Mouse (Mus musculus) thymus, postnatal 0 days (tissue): ENCODE measurements around the gene Trim39. TPM values are rescaled to one million over a fixed set of nuclear protein-coding genes. Genes with fewer than 3 reads are reported as not detected.
A peak's percentile ranks its signal among the peaks of the same experiment; 100 is the strongest.

Experiments
- DNase-seq: peaks from one replicate; pipeline ENCODE4 v3.0.0-alpha.2; 2015; ENCODE audit warnings: low spot score
- polyA plus RNA-seq: library from polyadenylated mRNA; unstranded; fragments of >200 nt; fragmentation: Nextera tagmentation; extraction: Ambion mirVana; gene quantifications from 2 replicates; pipeline ENCODE4 v1.2.1, GENCODE M21; 2015

Trim39 gene
- polyA plus RNA-seq, 1 experiment from 2014 or later: 16.1 TPM

DNA sequence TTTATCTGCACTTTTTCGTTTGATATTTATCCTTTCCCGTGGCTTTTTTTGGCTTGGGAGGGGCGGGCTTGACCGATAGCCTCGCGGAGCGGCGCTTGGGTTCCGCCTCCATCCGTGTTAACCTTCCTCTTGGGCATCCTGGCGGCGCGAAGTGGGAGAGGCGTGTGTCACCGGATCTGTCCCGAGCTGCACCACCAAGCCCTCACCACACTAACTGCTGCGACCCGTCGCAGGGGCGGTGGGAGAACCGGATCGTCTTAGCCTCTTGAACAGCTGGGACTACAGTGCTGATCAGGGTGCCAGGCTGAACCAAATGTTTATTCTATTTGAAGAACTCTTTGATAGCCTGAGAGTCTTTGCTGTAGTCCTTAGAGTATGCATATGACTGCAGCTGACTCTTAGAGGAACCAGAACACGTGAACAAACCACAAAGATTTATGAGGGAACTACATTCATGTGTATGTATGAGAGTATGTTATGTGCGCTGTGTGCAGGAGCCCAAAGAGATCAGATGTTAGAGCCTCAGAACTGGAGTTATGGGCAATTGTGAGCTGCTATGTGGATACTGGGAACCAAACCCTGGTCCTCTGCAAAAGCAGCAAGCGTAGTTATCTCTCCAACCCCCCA lies 19.7 kb downstream of the Trim39 start:
- DNase-seq: peak; percentile 55

DNA sequence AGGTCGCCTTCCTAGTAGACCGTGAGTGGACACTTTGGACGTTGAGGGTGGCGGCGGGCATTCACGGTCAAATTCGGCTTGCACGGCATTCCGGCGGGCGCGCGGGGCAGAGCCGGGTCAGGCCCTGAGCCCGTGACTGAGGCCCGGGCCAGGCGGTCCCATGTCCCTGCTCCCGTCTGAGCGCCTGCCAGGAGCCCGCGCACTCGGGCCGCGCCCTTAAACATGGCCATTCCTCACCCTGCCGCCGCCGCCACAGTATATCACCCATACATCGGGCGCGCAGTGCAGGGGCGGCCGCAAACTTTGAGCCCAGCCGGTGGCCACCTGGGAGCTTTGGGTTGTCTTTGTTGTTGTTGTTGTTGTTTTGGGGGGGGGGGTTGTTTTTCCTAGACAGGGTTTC lies 23.2 kb downstream of the Trim39 start:
- no peak for DNase-seq

DNA sequence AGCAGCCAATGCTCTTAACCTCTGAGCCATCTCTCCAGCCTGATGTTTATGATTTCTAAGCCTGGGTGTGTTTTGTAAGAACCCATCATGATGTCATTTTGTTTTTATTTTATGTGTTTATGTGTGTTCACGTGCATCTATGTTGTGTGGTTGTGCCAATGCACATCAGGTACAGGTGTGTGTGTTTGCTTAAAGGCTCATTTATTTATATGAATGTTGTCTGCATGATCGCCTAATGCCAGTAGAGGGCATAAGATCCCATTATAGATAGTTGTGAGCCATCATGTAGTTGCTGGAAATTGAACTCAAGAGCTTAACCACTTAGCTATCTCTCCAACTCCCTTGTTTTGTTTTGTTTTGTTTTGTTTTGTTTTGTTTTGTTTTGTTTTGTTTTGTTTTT lies 26.3 kb downstream of the Trim39 start:
- DNase-seq: no peak

DNA sequence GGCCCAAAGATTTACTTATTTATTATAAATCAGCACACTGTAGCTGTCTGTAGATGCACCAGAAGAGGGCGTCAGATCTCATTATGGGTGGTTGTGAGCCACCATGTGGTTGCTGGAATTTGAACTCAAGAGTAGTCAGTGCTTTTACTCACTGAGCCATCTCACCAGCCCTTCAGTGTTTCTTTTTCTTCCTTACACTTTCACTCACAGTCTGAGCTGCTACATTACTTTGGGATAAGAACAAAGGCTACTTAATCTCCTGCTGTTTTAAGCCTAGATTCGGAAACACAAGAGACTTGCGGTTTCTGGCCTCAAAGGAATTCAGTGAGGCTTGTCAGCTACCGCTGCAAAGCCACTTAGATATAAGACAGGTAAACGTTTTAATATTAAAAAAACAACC lies 28.0 kb downstream of the Trim39 start:
- no peak for DNase-seq

DNA sequence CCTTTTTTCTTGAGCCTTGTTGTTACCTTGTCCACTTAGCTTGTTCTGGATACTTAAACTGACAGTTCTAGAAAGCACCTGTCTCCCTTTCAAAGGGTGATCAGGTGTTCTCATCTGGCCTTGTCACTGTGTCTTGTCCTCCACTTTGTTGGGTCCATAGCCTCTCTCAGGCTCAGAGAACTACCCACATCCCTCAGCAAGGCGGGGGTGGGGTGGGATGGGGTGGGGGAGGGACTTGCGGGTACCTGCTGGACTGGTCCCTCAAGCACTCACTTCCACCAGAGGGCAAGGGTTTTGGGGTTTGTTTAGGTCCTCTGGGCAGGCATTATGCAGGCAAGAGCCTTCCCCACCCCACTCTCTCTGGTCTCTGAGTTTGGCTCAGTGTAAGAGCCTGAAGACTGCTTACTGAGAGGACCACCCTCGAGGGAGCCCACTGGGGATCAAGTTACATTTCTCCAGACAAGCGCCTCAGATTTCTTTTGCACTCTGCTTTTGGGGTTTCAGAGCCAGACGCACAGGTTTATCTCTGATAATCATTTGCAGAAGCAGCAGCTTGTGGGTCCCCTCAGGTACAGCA lies 31.3 kb downstream of the Trim39 start:
- no peak for DNase-seq

DNA sequence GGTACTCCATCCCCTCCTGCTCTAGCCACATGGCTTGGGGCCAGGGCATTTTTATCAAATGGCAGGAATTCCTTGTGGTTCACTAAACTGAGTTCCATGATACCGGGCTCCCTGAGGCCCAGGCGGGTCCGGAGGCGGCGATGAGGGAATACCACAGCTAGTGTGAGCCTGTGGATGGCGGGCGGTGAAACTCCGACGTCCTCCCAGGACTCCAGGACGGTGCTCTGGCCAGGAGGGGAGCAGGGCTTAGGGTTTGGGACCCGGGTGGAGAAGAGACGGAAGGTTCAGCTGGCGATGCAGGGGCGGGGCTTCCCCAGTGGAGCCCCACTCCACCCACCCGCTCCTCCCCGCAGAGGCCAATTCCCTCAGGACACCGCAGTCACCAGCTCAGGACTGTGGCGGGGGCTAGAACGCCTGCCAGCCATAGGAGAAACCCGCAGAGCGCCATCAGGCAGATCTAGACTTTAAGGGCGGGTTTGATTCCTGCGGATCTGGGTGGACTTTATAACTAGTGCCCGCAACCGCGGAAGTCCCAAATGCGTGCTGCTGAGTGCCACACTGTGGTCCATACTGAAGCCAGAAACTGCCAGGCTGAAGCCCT lies 34.6 kb downstream of the Trim39 start:
- DNase-seq: no peak

DNA sequence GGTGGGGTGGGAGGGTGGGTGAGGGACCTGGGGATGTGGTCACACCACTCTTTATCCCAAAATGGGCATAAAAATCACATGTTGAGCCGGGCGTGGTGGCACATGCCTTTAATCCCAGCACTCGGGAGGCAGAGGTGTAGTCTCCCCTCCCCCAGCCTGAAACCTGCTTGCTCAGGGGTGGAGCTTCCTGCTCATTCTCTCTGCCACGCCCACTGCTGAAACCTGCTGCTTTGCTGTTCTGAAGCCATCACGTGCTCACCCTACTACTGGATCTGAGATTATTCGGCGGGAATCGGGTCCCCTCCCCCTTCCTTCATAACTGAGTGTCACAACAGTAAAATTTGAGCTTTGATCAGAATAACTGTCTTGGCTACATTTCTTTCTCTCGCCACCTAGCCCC lies 36.7 kb downstream of the Trim39 start:
- peak; percentile 40 for DNase-seq

DNA sequence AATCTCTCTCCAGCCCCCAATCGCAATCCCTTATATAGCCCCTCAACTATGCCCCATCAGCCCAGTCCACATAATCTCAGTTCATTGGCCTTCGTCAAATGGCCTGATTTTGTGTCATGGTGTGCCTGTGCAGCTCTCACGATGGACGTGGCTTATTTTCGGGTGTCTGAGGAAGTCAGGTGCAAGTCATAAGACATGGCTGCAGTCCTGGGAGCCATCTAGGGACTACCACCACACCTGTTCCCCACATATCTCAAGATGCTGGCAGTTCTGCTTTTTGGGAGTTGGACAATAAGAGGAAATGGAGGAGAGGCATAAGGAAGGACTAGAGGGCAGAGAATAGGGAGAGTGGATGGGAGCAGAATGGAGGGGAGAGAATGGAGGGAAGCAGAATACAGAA lies 38.5 kb downstream of the Trim39 start:
- no peak for DNase-seq

DNA sequence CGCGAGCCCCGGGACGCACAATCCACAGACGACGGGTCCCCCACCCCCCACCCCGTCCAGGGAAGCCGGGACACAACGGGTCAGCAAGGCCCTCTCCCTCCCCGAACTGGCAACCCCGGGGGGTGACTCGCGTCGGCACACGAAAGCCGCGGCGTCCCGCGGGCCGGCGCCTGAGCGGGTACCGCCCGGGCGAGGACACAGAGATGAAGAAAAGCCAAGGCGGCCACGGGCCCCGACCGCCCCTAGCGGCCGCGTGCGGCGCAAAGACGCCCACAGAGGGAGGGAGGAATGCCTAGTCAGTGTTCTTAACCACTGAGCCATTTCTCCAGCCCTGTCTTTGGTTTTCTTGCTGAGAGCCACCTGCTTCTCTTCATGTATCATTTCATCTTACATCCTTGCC lies 40.7 kb downstream of the Trim39 start:
- DNase-seq: peak; percentile 100

DNA sequence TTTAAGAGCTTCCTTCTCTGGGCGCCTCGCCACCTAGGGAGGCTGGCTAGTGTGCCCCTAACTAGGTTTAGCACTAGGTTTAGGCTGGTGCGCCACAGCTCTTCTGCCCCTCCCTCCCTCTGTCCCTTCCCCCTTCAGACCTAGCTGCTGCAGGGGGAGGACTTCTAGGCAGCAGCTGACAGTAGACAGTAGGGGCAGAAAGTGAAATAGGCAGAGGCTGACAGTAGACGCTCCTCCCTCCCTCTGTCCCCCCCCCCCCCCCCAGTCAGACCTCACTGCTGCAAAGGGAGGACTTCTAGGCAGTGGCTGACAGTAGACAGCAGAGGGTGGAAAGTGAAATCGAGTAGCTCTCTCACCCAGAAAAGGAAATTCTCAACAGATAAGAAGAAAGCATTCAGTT lies 43.0 kb downstream of the Trim39 start:
- DNase-seq: peak; percentile 23

DNA sequence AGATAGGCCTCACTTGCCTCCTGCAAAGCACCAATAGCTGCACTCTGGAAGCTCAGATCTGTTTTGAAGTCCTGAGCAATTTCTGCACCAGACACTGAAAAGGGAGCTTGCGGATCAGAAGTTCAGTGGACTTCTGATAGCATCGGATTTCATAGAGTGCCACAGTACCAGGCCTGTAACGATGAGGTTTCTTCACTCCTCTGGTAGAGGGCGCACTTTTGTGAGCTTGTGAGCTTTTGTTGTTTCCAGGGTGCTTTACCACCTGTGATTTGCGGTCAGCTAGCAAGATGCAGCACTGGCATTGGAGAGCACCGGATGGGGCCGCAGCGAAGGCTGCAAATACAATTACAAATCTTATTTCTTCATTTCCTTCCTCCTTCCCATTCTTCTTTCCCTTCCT lies 45.1 kb downstream of the Trim39 start:
- peak; percentile 85 for DNase-seq

DNA sequence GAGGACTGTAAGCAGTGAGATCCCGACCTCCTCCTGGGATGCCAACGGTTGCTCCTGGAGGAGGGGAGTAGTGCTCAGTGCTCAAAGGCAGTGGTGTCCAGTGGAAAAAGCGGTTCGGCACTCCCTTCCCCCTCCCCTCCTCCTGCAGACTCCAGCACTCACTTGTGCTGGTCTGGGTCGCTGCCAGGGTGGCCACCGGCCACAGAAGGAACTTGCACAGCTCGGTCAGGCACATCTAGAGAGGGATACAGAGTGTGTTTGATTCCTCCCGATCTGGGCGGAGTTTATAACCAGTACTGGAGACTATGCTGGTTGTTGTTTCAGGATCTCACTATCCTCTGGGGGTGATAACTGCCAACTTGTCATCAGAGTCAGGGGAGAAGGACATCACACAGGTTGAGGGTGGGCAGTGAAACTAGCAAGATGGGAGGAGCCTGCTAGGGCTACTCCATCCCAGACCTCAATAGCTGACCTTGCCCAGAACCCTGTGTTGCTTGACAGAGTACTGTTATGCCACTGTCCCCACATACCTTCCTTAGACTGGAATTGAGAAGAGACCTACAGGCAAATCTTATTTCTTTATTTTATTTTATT lies 46.7 kb downstream of the Trim39 start:
- no peak for DNase-seq

DNA sequence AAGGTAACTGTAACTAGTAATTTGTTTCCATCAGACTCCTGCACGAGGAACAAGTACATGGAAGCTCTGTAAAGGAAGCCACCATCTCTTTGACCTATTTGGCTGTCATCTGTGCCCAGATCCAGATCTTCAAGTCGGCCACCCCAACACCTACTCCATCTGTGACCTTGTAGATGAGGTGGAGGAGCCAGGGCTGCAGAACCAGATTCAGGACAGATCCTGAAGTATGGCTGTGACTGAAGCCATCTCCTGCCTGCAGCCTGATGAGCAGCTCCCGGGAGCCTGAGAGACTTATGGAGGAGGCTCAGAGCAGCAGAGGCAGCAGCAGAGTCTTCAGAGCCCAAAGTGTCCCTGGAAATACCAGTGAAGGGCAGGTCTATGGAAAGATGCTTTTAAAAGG lies 47.6 kb downstream of the Trim39 start:
- DNase-seq: no peak

DNA sequence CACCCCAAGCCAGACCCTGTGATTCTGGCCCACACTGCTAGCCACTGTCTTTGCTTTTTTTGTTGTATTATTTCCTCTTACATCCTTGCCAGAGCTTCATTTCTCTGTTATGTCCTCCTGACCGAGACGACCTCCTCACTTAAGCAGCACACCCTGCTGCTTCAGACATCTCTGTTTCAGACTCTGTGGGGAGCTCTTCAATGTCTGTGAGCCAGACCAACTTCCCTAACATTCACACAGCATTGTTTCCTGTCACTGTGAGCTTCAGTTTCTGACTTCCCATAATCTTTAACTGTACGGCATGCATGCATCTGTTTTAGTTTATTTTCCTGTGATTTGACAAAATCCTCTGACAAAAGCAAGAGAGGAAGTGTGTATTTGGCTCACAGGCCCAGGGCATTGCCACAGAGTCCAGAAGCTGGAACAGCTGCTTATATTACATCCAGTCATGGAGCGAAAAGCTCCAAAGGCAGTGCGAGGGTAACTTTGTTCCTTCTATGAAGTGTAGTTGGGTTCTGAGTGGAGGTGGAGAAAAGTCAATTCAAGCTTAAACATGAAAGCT lies 53.4 kb downstream of the Trim39 start:
- no peak for DNase-seq

DNA sequence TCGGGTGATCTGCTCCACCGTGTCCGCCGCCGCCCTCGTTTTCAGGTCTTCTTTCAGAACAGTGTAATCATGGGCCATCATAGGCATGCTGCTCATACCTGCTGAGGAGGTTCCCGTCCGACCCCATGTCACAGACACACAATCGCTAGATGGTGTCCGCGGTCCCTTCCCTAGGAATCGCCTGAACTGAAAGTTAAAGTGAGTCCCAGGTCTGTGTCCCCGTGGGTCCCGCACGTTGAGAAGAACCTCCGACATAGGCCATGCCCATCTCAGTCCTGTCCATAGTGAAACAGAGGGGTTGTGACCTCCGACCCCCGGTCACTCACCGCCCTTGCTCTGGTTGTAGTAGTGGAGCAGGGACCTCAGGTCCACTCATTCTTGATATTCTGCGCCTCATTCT lies 56.5 kb downstream of the Trim39 start:
- DNase-seq: no peak

Other genes starting within 250 kb of the Trim39 start
- gene H2-T23, start 239.4 kb downstream of the Trim39 start, polyA plus RNA-seq: 136 and 163 TPM in 2 replicates
- 60.4 and 66.8 TPM in 2 replicates for gene H2-T22, start 229.5 kb downstream of the Trim39 start, polyA plus RNA-seq
- 0.10 and 0.13 TPM in 2 replicates for gene Gm6034, start 229.3 kb downstream of the Trim39 start, polyA plus RNA-seq
- 0.96 and 1.3 TPM in 2 replicates for gene Gm11127, start 213.9 kb downstream of the Trim39 start, polyA plus RNA-seq
- gene Gm19684, start 150.6 kb downstream of the Trim39 start, polyA plus RNA-seq: 0.48 and 0.57 TPM in 2 replicates
- gene Gm7030, start 142.8 kb downstream of the Trim39 start, polyA plus RNA-seq: 0.45 and 0.99 TPM in 2 replicates
- 13.7 and 15.3 TPM in 2 replicates for gene Gm8909, start 103.7 kb downstream of the Trim39 start, polyA plus RNA-seq
- 1.9 and 2.7 TPM in 2 replicates for gene H2-T3, start 82.0 kb downstream of the Trim39 start, polyA plus RNA-seq
- 155 and 159 TPM in 2 replicates for gene Rpp21, start 14.2 kb downstream of the Trim39 start, polyA plus RNA-seq
- gene H2-M10.2, start 14.2 kb upstream of the Trim39 start, polyA plus RNA-seq: 0.12 TPM in 1 of 2 replicates, not detected in the other
- 0.22 and 0.34 TPM in 2 replicates for gene H2-M10.1, start 53.9 kb upstream of the Trim39 start, polyA plus RNA-seq
- 0.08 TPM in 1 of 2 replicates, not detected in the other for gene H2-M10.3, start 96.2 kb upstream of the Trim39 start, polyA plus RNA-seq
- not detected in 2 replicates for gene H2-M10.4, start 190.1 kb upstream of the Trim39 start, polyA plus RNA-seq